Mouse (Mus musculus) megakaryocyte, adult 5-6 weeks (primary cell): ENCODE data around the gene Acsbg1. TPM values are rescaled to one million over a fixed set of nuclear protein-coding genes. Genes with fewer than 3 reads are reported as not detected.
"Not testable (repeated sequence)": the region's sequence is repeated elsewhere in the genome, so short reads cannot be mapped to it uniquely, and the experiment has no call there.

Source experiments
- ATAC-seq: 2 replicates; pipeline ENCODE4 v1.8.0; 2016; ENCODE audit warnings: mild to moderate bottlenecking, inconsistent platforms; ENCODE audit not compliant: poor library complexity, severe bottlenecking
- total RNA-seq, 2 experiments: library from RNA; stranded (forward) in 1 of 2; stranded (reverse) in 1 of 2; fragments of 153-499, 151-499 nt in 1 of 2; fragments of 221-1000, 200-1000 nt in 1 of 2; gene quantifications; 2 replicates each; pipeline versions ENCODE4 v1.2.3 to v1.2.4; 2015 to 2017

The Acsbg1 gene
- total RNA-seq, 2 experiments from 2014 or later, result 0.25 to 0.40 TPM

- no peak for ATAC-seq
Measured at GRCm38 (mm10) chr9:54627240-54627639, 34.4 kb downstream of the Acsbg1 start.

GRCm38 (mm10) chr9:54614182-54614850, 47.4 kb downstream of the Acsbg1 start:
- peak; percentile 81 for ATAC-seq

- peak; percentile 36; the same call in 1 of the 2 replicates for ATAC-seq
Measured at GRCm38 (mm10) chr9:54612781-54613191, 48.9 kb downstream of the Acsbg1 start.

- peak; percentile 57 for ATAC-seq
Measured at GRCm38 (mm10) chr9:54604886-54605285, 56.8 kb downstream of the Acsbg1 start.

- ATAC-seq, result no peak
Measured at GRCm38 (mm10) chr9:54604131-54604654, 57.5 kb downstream of the Acsbg1 start.

DNA sequence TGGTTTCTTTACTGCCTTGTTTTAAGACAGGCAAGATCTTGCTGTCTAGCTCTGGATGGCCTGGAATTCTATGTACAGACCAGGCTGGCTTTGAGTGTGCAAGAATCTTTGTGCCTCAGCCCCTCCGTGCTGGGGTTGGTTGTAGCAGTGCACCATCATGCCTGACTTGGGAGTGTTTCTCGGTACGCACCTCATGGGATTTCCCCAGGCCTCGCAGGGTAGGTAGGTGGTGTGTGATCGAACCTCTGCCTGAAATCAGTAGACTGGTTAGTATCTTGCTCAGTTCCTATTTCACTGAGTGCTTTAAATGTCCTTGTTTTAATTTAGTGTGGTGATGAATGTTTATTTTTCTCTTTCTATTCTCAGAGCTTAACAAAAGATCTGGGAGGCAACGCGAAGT, 58.8 kb downstream of the Acsbg1 start:
- ATAC-seq, result no peak

DNA sequence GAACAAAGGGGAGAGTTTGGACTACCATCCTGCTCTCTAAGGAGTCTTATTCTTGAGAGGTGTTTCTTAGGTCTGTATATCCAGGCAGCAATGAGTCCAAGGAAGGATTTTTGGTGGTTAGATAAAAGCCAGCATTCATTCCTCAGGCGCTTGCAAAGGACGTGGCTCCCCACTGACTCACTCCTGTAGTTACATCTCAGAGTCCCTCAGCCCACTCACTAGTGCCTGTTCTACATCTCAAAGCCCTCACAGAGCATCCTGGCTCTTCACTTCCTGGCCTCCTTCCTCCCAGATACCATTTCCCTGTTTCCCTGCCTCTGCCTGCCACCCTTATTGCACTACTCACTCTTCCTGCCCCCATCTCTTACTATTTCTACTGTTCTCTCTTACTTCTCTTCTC, 59.3 kb downstream of the Acsbg1 start:
- no peak for ATAC-seq

GRCm38 (mm10) chr9:54596752-54597465, 64.8 kb downstream of the Acsbg1 start:
- ATAC-seq, result no peak

GRCm38 (mm10) chr9:54593652-54594051, 68.0 kb downstream of the Acsbg1 start:
- not testable (repeated sequence) for ATAC-seq

DNA sequence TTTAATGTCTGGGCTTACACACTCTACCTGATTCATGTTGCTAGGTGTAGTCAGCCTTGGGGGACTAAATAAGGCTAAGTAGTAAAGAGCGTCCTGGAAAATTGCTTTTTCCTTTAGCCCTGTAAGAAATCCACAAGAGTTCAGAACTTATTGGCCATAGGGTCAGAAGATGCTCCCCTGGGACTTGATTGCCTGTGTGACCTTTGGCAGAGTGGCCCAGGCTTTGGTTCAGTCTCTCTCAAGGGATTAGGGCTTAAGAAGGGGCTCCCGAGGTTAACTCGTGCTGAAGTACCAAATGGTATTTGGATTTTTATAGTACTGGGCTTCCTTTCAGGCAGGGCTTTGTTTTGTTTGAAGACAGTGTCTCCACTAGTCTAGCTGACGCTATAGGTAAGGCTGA, 73.8 kb downstream of the Acsbg1 start:
- no peak for ATAC-seq

GRCm38 (mm10) chr9:54586199-54587061, 75.2 kb downstream of the Acsbg1 start, which contains the start of gene Idh3a:
Gene Idh3a, plus strand, starts transcription at chr9:54586334.
- peak; percentile 99 for ATAC-seq

DNA sequence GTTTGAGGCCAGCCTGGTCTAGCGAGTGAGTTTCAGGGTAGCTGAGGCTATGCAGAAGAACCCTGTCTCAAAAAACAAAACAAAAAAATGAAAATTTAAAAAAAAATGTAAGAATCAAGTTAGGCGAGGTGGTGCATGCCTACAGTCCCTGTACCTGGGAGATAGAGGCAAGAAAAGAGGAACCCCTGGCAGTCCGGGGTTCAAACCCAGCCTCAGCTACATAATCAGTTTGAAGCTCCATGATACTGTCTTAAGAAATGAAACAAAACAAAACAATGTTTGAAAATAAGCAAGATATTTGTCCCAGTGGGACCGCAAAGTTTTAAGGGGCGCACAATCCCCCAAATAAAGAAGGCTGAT, 75.9 kb downstream of the Acsbg1 start:
- peak; percentile 6 for ATAC-seq

DNA sequence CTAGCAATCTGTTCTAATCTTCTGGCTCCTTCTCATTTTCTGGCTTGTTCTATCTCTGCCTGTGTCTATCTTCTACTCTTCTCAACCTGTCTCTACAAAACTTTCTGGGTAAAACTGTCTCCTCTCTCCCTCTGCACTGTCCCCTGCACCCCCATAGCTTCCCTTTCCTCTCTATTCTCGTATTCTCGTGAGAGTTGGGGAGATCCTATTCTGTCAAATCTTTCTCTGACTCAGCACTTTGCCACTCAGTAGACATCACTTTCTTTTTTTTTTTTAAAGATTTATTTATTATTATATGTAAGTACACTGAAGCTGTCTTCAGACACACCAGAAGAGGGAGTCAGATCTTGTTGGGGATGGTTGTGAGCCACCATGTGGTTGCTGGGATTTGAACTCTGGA, 77.5 kb downstream of the Acsbg1 start:
- not testable (repeated sequence) for ATAC-seq

DNA sequence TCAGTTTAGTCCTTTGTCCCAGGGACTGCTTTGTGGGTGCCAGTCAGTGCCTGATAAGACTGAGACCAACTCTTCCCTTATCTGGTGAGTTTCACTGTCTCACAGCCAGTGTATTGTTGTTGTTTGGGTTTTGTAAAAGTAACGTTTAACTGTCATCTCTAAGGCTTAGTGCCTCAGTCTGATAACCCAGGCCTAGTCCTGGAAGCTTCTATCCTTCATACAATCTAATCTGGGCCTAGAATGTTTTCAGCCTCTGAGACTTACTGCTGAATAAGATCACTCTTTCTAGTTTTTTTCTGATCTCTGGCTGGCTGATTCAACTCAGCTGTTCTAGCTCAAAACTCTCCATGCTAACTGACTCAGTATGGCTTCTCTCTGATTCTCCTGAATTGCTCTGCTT, 78.0 kb downstream of the Acsbg1 start:
- no peak for ATAC-seq

DNA sequence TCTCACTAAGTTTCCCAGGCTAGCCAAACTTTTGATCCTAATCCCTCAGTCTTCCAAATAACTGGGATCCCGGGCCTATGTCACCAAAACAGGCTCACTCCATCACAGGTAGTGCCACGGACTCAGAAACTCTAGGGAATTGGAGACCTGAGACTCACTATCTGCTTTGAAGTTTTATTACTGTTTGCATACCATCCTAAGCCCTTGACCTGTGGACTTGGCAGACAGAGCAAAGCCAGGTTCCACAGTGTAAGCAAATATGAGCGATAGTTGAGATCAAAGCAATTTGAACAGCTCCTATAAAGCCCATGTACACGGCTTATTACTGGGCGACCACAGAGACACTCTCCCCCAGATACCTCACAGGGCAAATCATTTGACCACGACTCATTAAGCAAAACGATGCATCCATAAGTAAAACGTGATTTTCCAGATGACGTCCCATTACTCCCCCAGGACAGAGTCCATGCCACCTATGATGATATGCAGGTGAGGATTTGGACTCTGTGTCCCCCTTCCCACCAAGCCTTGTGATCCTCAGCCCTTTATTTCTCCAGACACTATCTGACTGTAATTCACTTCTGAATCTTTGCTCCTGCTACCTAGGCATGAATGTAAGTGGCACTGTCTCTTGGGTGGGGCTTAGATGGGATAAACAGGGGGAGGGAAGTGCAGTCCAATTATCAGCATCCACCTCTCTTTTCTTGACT, 90.4 kb downstream of the Acsbg1 start:
- ATAC-seq, result no peak

- ATAC-seq, result no peak
Measured at GRCm38 (mm10) chr9:54568732-54569131, 92.9 kb downstream of the Acsbg1 start.

DNA sequence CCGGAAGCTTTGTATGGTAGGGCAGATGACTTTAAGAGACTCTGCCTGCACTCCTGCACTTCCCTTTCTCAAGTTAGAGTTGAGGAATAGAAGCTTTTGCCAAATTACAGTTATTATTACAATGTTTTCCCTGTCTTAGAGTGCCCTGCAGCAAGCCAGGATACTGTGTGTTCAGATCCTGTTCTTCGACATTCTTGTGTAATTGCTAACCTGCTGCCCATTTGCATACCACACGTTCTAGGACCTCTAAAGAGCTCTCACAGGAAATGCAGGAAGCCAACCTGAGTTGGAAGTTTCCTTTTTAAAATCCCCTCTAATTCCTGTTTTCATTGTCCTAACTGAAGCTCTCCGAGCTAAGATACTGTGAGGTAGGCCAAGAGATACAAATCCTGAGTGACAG, 94.7 kb downstream of the Acsbg1 start:
- ATAC-seq, result peak; percentile 51; the same call in 1 of the 2 replicates

GRCm38 (mm10) chr9:54560831-54561601, 100.7 kb downstream of the Acsbg1 start:
- ATAC-seq, result no peak

DNA sequence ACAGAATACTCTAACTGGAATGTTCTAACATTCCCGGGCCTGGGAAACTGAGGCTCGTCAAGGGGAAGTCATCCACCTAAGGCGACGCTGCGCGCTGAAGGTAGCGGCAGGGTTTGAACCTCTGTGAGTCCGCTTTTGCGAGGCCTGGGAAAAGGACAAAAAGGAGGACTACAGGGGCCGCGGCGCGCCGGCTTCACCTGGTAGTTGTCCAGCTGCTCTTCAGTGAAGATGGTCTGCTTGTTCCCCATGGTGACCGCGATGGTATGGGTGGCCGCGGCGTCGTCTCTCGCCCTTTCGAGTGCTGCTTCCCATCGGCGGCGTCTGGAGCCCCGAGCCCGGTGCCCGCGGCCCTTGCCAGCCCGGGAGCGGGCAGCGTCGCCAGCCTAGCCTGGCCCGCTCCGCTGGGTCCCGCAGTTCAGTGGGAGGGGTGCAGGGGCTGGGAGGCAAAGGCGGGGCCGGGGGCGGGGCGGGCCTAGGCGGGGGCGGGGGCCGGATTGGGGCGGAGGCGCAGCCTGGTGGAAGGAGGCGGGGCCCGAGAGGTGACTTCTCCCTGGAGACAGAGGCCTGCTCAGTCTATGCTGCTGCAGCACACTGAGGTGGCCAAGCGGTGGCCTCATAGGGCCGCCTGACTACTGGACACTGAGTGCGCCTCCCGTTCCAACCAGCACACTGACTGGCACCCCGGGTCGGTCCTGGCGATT, 101.7 kb downstream of the Acsbg1 start, which contains the start of gene Cib2:
Gene Cib2, minus strand, starts transcription at position 448 of the 701 bp plus-strand sequence.
- ATAC-seq, result peak; percentile 98
